Mouse (Mus musculus): ENCODE results near the gene Nav3. TPM values are rescaled to one million over a fixed set of nuclear protein-coding genes. Genes with fewer than 3 reads are reported as not detected.

Nav3 gene
- total and polyA plus RNA-seq, 3 experiments: not detected

DNA sequence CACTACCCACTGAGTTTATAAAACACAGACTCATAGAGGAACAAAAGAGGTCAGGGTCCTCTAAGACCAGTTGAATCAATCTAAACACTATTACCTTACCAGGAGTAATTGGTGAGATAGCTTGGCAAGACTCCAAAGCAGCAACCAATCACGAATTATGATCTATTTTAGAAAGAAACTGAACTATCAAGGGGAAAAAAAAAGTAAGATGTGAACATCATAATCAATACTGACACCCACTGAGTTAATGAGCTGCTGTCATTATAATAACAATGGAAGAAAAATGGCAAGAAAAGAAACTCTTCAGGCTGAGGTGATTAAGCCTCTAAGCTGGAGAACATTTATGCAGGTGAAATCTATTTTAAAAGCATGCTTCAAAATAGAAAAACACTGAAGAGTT lies 653.8 kb downstream of the Nav3 start:
- Histone ChIP-seq H3K79me2 (ENCODE audit: control insufficient read depth, insufficient read depth, low read length, poor library complexity) (no peaks in the 10 kb centered on the region), H3K4me1 (ENCODE audit: control insufficient read depth in 1 of 2, insufficient read depth in 2 of 2, low read length in 2 of 2) (no peaks in the 10 kb centered on the region), H3K9ac (ENCODE audit: control insufficient read depth, low read depth, low read length, poor library complexity, severe bottlenecking) (no peak overlapping the region), H3K27ac (ENCODE audit: control insufficient read depth, low read depth, low read length) (no peak overlapping the region), H3K4me3 (ENCODE audit: control insufficient read depth in 1 of 2, insufficient read depth in 1 of 2, low read depth in 2 of 2, low read length in 2 of 2) (no peak overlapping the region), H3K9me3 (replicated peaks; ENCODE audit: insufficient read depth, low read length) (no peaks in the 10 kb centered on the region), H3K36me3 (ENCODE audit: control insufficient read depth in 1 of 2, insufficient read depth in 2 of 2, low read length in 2 of 2) (no peaks in the 10 kb centered on the region), H3K27me3 (ENCODE audit: control insufficient read depth in 1 of 2, insufficient read depth in 2 of 2, low read length in 2 of 2) (no peaks in the 10 kb centered on the region)
- no peak for DNase-seq (ENCODE audit: low read depth, low spot score)
- TF ChIP-seq EP300 (IDR thresholded peaks at IDR 0.05; ENCODE audit: low read depth in 1 of 2, low read length in 2 of 2): no peak
- TF ChIP-seq TBP (IDR thresholded peaks at IDR 0.05; ENCODE audit: low read depth, low read length): no peak
- TF ChIP-seq MAZ (IDR thresholded peaks at IDR 0.05; ENCODE audit: low read depth, low read length): no peak
- TF ChIP-seq MAFK (IDR thresholded peaks at IDR 0.05; ENCODE audit: borderline replicate concordance, low read depth, low read length): no peak
- TF ChIP-seq POLR2A (IDR thresholded peaks at IDR 0.05; ENCODE audit: control insufficient read depth in 1 of 2, insufficient read depth in 1 of 2, low read depth in 1 of 2, low read length in 2 of 2, poor library complexity in 1 of 2): no peak
- TF ChIP-seq USF1 (IDR thresholded peaks at IDR 0.05; ENCODE audit: low read depth, low read length): no peak
- TF ChIP-seq MAX (IDR thresholded peaks at IDR 0.05; ENCODE audit: low read length): no peak
- no peak for TF ChIP-seq TCF12 (IDR thresholded peaks at IDR 0.05; ENCODE audit: low read depth, low read length)
- no peak for TF ChIP-seq SMC3 (IDR thresholded peaks at IDR 0.05; ENCODE audit: low read depth, low read length)
- TF ChIP-seq ZC3H11A (IDR thresholded peaks at IDR 0.05; ENCODE audit: low read depth, low read length): no peak
- no peak for TF ChIP-seq ZMIZ1 (IDR thresholded peaks at IDR 0.05; ENCODE audit: low read depth, low read length)
- TF ChIP-seq KAT2A (conservative IDR thresholded peaks at IDR 0.05; ENCODE audit: low read depth, low read length): no peak
- no peak for TF ChIP-seq USF2 (IDR thresholded peaks at IDR 0.05; ENCODE audit: borderline replicate concordance in 1 of 2, insufficient read depth in 1 of 2, low read depth in 1 of 2, low read length in 2 of 2)
- TF ChIP-seq NELFE (IDR thresholded peaks at IDR 0.05; ENCODE audit: low read depth, low read length): no peak
- no peak for TF ChIP-seq RCOR1 (IDR thresholded peaks at IDR 0.05; ENCODE audit: low read depth, low read length)
- no peak for TF ChIP-seq TAL1 (IDR thresholded peaks at IDR 0.05; ENCODE audit: low read length)
- TF ChIP-seq GATA1 (IDR thresholded peaks at IDR 0.05; ENCODE audit: low read depth, low read length): no peak

DNA sequence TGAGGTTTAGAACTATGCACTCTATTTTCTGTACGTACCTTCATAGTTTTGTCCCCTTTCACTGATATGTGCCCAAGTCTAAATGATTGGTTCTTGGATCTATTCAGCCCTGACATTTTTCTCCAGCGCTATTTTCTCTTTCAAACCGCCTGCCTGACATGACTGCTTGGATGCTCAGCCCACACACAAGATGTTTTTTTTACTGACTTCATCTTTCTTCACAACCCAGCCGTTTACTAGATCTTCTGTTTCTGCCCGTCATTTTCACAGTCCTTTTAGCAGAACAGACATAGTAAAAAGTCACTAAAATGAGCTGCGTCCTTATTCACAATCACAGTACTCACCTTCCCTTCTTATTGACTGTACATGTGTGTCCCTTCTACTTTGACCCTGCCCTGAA lies 656.8 kb downstream of the Nav3 start:
- H3K4me3 ChIP-seq (ENCODE audit: control insufficient read depth in 1 of 2, insufficient read depth in 1 of 2, low read depth in 2 of 2, low read length in 2 of 2): no peak overlapping the region
- TF ChIP-seq ZKSCAN1 (IDR thresholded peaks at IDR 0.05; ENCODE audit: low read depth, low read length) (no peak), MYC (IDR thresholded peaks at IDR 0.05; ENCODE audit: low read depth, low read length) (no peak), POLR2A (IDR thresholded peaks at IDR 0.05; ENCODE audit: control insufficient read depth in 1 of 2, insufficient read depth in 1 of 2, low read depth in 1 of 2, low read length in 2 of 2, poor library complexity in 1 of 2) (no peak), ETS1 (IDR thresholded peaks at IDR 0.05; ENCODE audit: low read depth, low read length) (no peak), CHD2 (IDR thresholded peaks at IDR 0.05; ENCODE audit: low read length) (no peak), MAFK (IDR thresholded peaks at IDR 0.05; ENCODE audit: borderline replicate concordance, low read depth, low read length) (no peak), CTCF (IDR thresholded peaks at IDR 0.05 in 2 of 3, conservative IDR thresholded peaks at IDR 0.05 in 1 of 3; ENCODE audit: control insufficient read depth in 1 of 3, insufficient read depth in 1 of 3, low read depth in 2 of 3, low read length in 3 of 3, poor library complexity in 1 of 3, severe bottlenecking in 1 of 3) (no peak), ZNF384 (IDR thresholded peaks at IDR 0.05; ENCODE audit: low read depth, low read length) (no peak), RAD21 (IDR thresholded peaks at IDR 0.05; ENCODE audit: low read depth, low read length) (no peak), KAT2A (conservative IDR thresholded peaks at IDR 0.05; ENCODE audit: low read depth, low read length) (no peak), TAL1 (IDR thresholded peaks at IDR 0.05; ENCODE audit: low read length) (no peak), NRF1 (IDR thresholded peaks at IDR 0.05; ENCODE audit: insufficient read depth, low read depth, low read length, poor library complexity, severe bottlenecking) (no peak), USF1 (IDR thresholded peaks at IDR 0.05; ENCODE audit: low read depth, low read length) (no peak), SIN3A (IDR thresholded peaks at IDR 0.05; ENCODE audit: low read length) (no peak), GABPA (IDR thresholded peaks at IDR 0.05; ENCODE audit: low read depth, low read length) (no peak), MAX (IDR thresholded peaks at IDR 0.05; ENCODE audit: low read length) (no peak), ELF1 (IDR thresholded peaks at IDR 0.05; ENCODE audit: low read depth, low read length) (no peak), POLR2AphosphoS5 (IDR thresholded peaks at IDR 0.05; ENCODE audit: borderline replicate concordance, low read depth, low read length) (no peak), UBTF (IDR thresholded peaks at IDR 0.05; ENCODE audit: borderline replicate concordance, insufficient read depth, low read depth, low read length) (no peak)
- no peaks in the 10 kb centered on the region for H3K4me1 ChIP-seq (ENCODE audit: control insufficient read depth in 1 of 2, insufficient read depth in 2 of 2, low read length in 2 of 2)
- no peaks in the 10 kb centered on the region for H3K36me3 ChIP-seq (ENCODE audit: control insufficient read depth in 1 of 2, insufficient read depth in 2 of 2, low read length in 2 of 2)
- no peak overlapping the region for H3K9ac ChIP-seq (ENCODE audit: control insufficient read depth, low read depth, low read length, poor library complexity, severe bottlenecking)
- DNase-seq (ENCODE audit: low read depth, low spot score): no peak
- no peaks in the 10 kb centered on the region for H3K9me3 ChIP-seq (replicated peaks; ENCODE audit: insufficient read depth, low read length)
- no peaks in the 10 kb centered on the region for H3K79me2 ChIP-seq (ENCODE audit: control insufficient read depth, insufficient read depth, low read length, poor library complexity)
- no peak overlapping the region for H3K27ac ChIP-seq (ENCODE audit: control insufficient read depth, low read depth, low read length)
- no peaks in the 10 kb centered on the region for H3K27me3 ChIP-seq (ENCODE audit: control insufficient read depth in 1 of 2, insufficient read depth in 2 of 2, low read length in 2 of 2)

Data from MEL (cell line).